Comparison of ENCODE assay signal across 8 mouse cellular contexts in genomic region chr2:181592231-181593041, GRCm38 (mm10). TPM values are rescaled to one million over a fixed set of nuclear protein-coding genes. Genes with fewer than 3 reads are reported as not detected.
DNase-seq lines count a peak whose midpoint lies in the region; ATAC-seq lines count a peak whose summit lies in the region.

Zfp512b (minus strand) TSS chr2:181592803.

- peaks cover 8% of the 10 kb centered on the region for H3K4me1 ChIP-seq in intestine, embryonic 16.5 days (ENCODE audit: control insufficient read depth, insufficient read depth, low read length)
- H3K4me1 ChIP-seq in limb, embryonic 11.5 days (ENCODE audit: control insufficient read depth, insufficient read depth, low read length): peaks cover 5% of the 10 kb centered on the region
- H3K4me1 ChIP-seq in midbrain, embryonic 11.5 days (ENCODE audit: control insufficient read depth, insufficient read depth, low read length): peaks cover 11% of the 10 kb centered on the region

- peaks cover 12% of the 10 kb centered on the region; the same call in 1 of the 2 replicates for H3K36me3 ChIP-seq in intestine, embryonic 16.5 days (ENCODE audit: control insufficient read depth, insufficient read depth, low read length)
- H3K36me3 ChIP-seq in limb, embryonic 11.5 days (ENCODE audit: control insufficient read depth, insufficient read depth, low read length): peaks cover 11% of the 10 kb centered on the region
- H3K36me3 ChIP-seq in midbrain, embryonic 11.5 days (ENCODE audit: control insufficient read depth, insufficient read depth, low read length): peaks cover 13% of the 10 kb centered on the region

- under 1% methylated on average over 96 of the region's 97 CpGs for WGBS in intestine, embryonic 16.5 days
- under 1% methylated on average over 65 of the region's 97 CpGs for WGBS in limb, embryonic 11.5 days
- 1% methylated on average over 66 of the region's 97 CpGs for WGBS in midbrain, embryonic 11.5 days

- no peaks in the 10 kb centered on the region for H3K27me3 ChIP-seq in intestine, embryonic 16.5 days (replicated peaks; ENCODE audit: control insufficient read depth, insufficient read depth, low read length)
- no peaks in the 10 kb centered on the region for H3K27me3 ChIP-seq in limb, embryonic 11.5 days (ENCODE audit: control insufficient read depth, insufficient read depth, low read length)
- no peaks in the 10 kb centered on the region for H3K27me3 ChIP-seq in midbrain, embryonic 11.5 days (ENCODE audit: control insufficient read depth, insufficient read depth, low read length)

- peak within 1 kb of the TSS; percentile 94 for H3K9ac ChIP-seq in intestine, embryonic 16.5 days (ENCODE audit: low read depth, low read length)
- peak within 1 kb of the TSS; percentile 89 for H3K9ac ChIP-seq in limb, embryonic 11.5 days (ENCODE audit: low read length)
- H3K9ac ChIP-seq in midbrain, embryonic 11.5 days (ENCODE audit: low read length): peak within 1 kb of the TSS; percentile 92

- H3K4me3 ChIP-seq in intestine, embryonic 16.5 days (ENCODE audit: low read length): peak within 1 kb of the TSS; percentile 93
- H3K4me3 ChIP-seq in limb, embryonic 11.5 days (ENCODE audit: low read depth, low read length): peak within 1 kb of the TSS; percentile 83
- H3K4me3 ChIP-seq in midbrain, embryonic 11.5 days (ENCODE audit: low read depth, low read length): peak within 1 kb of the TSS; percentile 95

- peak; percentile 52 to 61 for DNase-seq in left cerebral cortex, adult 18-20 months (ENCODE audit: low spot score in 2 of 2)
- no peak for DNase-seq in left cerebral cortex, adult 11 months (ENCODE audit: low spot score)
- DNase-seq in embryo, embryonic 10.5 days (ENCODE audit: low spot score): peak; percentile 81
- DNase-seq in gonadal fat pad, adult 2 months (ENCODE audit: low read depth): no peak
- DNase-seq in limb, embryonic 11.5 days (ENCODE audit: low spot score): peak; percentile 84
- DNase-seq in midbrain, embryonic 11.5 days (ENCODE audit: low spot score, missing footprints): peak; percentile 96
- peak; percentile 58 to 66 for DNase-seq in spleen, postnatal 36 days (ENCODE audit: low spot score in 2 of 2)

- H3K27ac ChIP-seq in intestine, embryonic 16.5 days (ENCODE audit: low read length): peak within 1 kb of the TSS; percentile 87
- H3K27ac ChIP-seq in limb, embryonic 11.5 days (replicated peaks; ENCODE audit: low read depth, low read length): peak within 1 kb of the TSS; percentile 57
- peak within 1 kb of the TSS; percentile 56 for H3K27ac ChIP-seq in midbrain, embryonic 11.5 days (ENCODE audit: low read depth, low read length)

- peak within 1 kb of the TSS; percentile 84 for H3K4me2 ChIP-seq in intestine, embryonic 16.5 days (ENCODE audit: low read depth, low read length)
- peak within 1 kb of the TSS; percentile 79 for H3K4me2 ChIP-seq in limb, embryonic 11.5 days (ENCODE audit: low read depth, severe bottlenecking)
- peak within 1 kb of the TSS; percentile 85 for H3K4me2 ChIP-seq in midbrain, embryonic 11.5 days

- peak; percentile 77 for ATAC-seq in intestine, embryonic 16.5 days
- ATAC-seq in limb, embryonic 11.5 days (ENCODE audit: insufficient number of reproducible peaks, low FRiP score, low TSS enrichment, low read depth): peak; percentile 88
- peak; percentile 88 for ATAC-seq in midbrain, embryonic 11.5 days (ENCODE audit: low FRiP score)

- no peaks in the 10 kb centered on the region for H3K9me3 ChIP-seq in intestine, embryonic 16.5 days (ENCODE audit: control insufficient read depth, low read length)
- H3K9me3 ChIP-seq in limb, embryonic 11.5 days (ENCODE audit: control insufficient read depth, low read length): no peaks in the 10 kb centered on the region
- no peaks in the 10 kb centered on the region for H3K9me3 ChIP-seq in midbrain, embryonic 11.5 days (ENCODE audit: control insufficient read depth, low read length)

RNA-seq across cellular contexts. Expression of gene Zfp512b, which starts in this region (rescaled TPM):
- 10 to 100 TPM; 70.4 to 77.9 TPM for total RNA-seq in left cerebral cortex, adult 18-20 months (2021)
- polyA plus RNA-seq in gonadal fat pad, adult 2 months (2012; rRNA removed): 63.5 and 63.7 TPM in 2 replicates
- 20.5 and 20.9 TPM in 2 replicates for polyA plus RNA-seq in intestine, embryonic 16.5 days (2015; fragmentation: Nextera tagmentation; extraction: Ambion mirVana)
- 30.9 and 41.1 TPM in 2 replicates for polyA plus RNA-seq in limb, embryonic 11.5 days (2014; fragmentation: Nextera tagmentation; extraction: Ambion mirVana)
- polyA plus RNA-seq in midbrain, embryonic 11.5 days (2014; fragmentation: Nextera tagmentation; extraction: Ambion mirVana): 24.6 and 27.0 TPM in 2 replicates

Comparison
In these comparisons a context has a peak if more than half of its experiments do, and no peak if none do; other contexts are left out.
1. DNase-seq: peak in left cerebral cortex, adult 18-20 months (2 of 2), embryo, embryonic 10.5 days (single experiment), limb, embryonic 11.5 days (single experiment), midbrain, embryonic 11.5 days (single experiment) and spleen, postnatal 36 days (2 of 2); none in left cerebral cortex, adult 11 months (single experiment) and gonadal fat pad, adult 2 months (single experiment).
2. Peak in every context shown above with its lines, with median percentiles within 50 percentile points of each other: ATAC-seq, H3K27ac ChIP-seq, H3K4me2 ChIP-seq, H3K4me3 ChIP-seq and H3K9ac ChIP-seq.